In the genomic region with DNA sequence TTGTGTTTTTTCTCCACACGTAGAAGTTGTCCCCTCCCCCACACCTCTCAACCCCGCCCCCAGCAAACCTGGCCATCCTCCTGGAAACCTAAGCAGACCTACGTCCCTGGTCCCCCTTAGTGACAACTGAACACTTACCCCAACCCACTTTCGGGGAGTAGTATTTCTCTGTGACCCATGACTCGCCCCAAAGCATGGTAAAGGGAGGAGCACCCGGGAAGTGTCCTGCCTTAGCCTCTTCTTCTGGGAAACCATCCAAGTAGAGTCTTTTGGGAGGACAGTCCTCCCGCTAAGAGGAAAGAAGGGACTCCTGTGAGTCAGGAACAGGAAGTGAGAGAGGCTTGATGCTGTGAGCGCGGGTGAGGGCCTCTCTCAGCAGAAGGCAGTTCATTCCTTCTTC, we compare ENCODE assay signal across 9 mouse cellular contexts. TPM values are rescaled to one million over a fixed set of nuclear protein-coding genes. Genes with fewer than 3 reads are reported as not detected.
A peak's percentile ranks its signal among the peaks of the same experiment; 100 is the strongest.
DNase-seq lines count a peak whose midpoint lies in the region; ATAC-seq and TF ChIP-seq lines count a peak whose summit lies in the region.
"Had no signal": no experiment of that assay in that cellular context is flagged by ENCODE, and none has a peak within 500 bp of the region (broad histone marks: within the 10 kb centered on the region; RNA-seq: fewer than 3 reads in every experiment).

No protein-coding gene starts in this region.

- H3K4me3 ChIP-seq in hindbrain, postnatal 0 days (ENCODE audit: low read length) = peak overlapping the region; percentile 67
- H3K4me3 ChIP-seq in liver, postnatal 0 days (ENCODE audit: low read depth, low read length) = no peak overlapping the region; the same call in 1 of the 2 replicates
- H3K4me3 ChIP-seq: midbrain, embryonic 12.5 days had no signal

- no peak for TF ChIP-seq CTCF in hindbrain, postnatal 0 days (IDR thresholded peaks at IDR 0.05; ENCODE audit: low read depth)
- no peak for TF ChIP-seq CTCF in liver, postnatal 0 days (IDR thresholded peaks at IDR 0.05; ENCODE audit: low read depth)

- no peaks in the 10 kb centered on the region for H3K4me1 ChIP-seq in hindbrain, postnatal 0 days (ENCODE audit: insufficient read depth, low read length)
- H3K4me1 ChIP-seq in liver, postnatal 0 days (ENCODE audit: insufficient read depth) = peaks cover 9% of the 10 kb centered on the region

- peak overlapping the region; percentile 72; the same call in 1 of the 2 replicates for H3K9ac ChIP-seq in hindbrain, postnatal 0 days (replicated peaks; ENCODE audit: low read length)
- H3K9ac ChIP-seq in liver, postnatal 0 days (replicated peaks) = no peak overlapping the region
- H3K9ac ChIP-seq: midbrain, embryonic 12.5 days had no signal

- whole genome bisulfite sequencing in hindbrain, postnatal 0 days = 5% methylated on average over 8 of the region's 9 CpGs
- 14% methylated on average over 8 of the region's 9 CpGs for WGBS in liver, postnatal 0 days (ENCODE audit: insufficient replicate concordance)

- TF ChIP-seq EP300 in liver, postnatal 0 days (IDR thresholded peaks at IDR 0.05; ENCODE audit: low read depth) = no peak

- H3K4me2 ChIP-seq in hindbrain, postnatal 0 days (ENCODE audit: low read depth, low read length) = peak overlapping the region; percentile 93
- peak overlapping the region; percentile 93; the same call in 1 of the 2 replicates for H3K4me2 ChIP-seq in liver, postnatal 0 days (ENCODE audit: low read depth, low read length)
- H3K4me2 ChIP-seq: midbrain, embryonic 12.5 days had no signal

- no peaks in the 10 kb centered on the region for H3K36me3 ChIP-seq in hindbrain, postnatal 0 days (ENCODE audit: insufficient read depth, low read length)
- no peaks in the 10 kb centered on the region for H3K36me3 ChIP-seq in liver, postnatal 0 days (replicated peaks; ENCODE audit: insufficient read depth, low read length)
- H3K36me3 ChIP-seq: midbrain, embryonic 12.5 days had no signal

- DNase-seq in 3T3-L1 (ENCODE audit: low read depth, low spot score) (peak; percentile 97), MN1 (ENCODE audit: low spot score) (peak; percentile 43)
- peak; percentile 52 for DNase-seq in hindbrain, postnatal 0 days (ENCODE audit: low spot score)
- no peak for DNase-seq in liver, postnatal 0 days
- DNase-seq in left cerebral cortex, postnatal 4 days = no peak
- no peak for DNase-seq in layer of hippocampus, postnatal 36 days
- DNase-seq in layer of hippocampus, adult 8-10 months (ENCODE audit: low spot score in 2 of 2) = no peak
- DNase-seq in layer of hippocampus, postnatal 25 days (ENCODE audit: extremely low spot score in 1 of 2, low spot score in 1 of 2) = no peak

- peaks cover 56% of the 10 kb centered on the region for H3K27me3 ChIP-seq in hindbrain, postnatal 0 days (ENCODE audit: insufficient read depth, low read length)
- H3K27me3 ChIP-seq in liver, postnatal 0 days (ENCODE audit: insufficient read depth, low read length) = peaks cover 96% of the 10 kb centered on the region

- intact Hi-C loops in left cerebral cortex, postnatal 4 days (cut with DNase I) = loop anchor here (5.0 kb wide), 1 partner anchor 153 kb away; no protein-coding TSS in a partner anchor

- H3K27ac ChIP-seq in hindbrain, postnatal 0 days = peak overlapping the region; percentile 71; the same call in 1 of the 2 replicates
- no peak overlapping the region; the same call in 1 of the 2 replicates for H3K27ac ChIP-seq in liver, postnatal 0 days (ENCODE audit: low read depth)
- H3K27ac ChIP-seq: midbrain, embryonic 12.5 days had no signal

- no peaks in the 10 kb centered on the region for H3K9me3 ChIP-seq in hindbrain, postnatal 0 days (ENCODE audit: low read length)
- no peaks in the 10 kb centered on the region for H3K9me3 ChIP-seq in liver, postnatal 0 days (ENCODE audit: low read length)
- H3K9me3 ChIP-seq: midbrain, embryonic 12.5 days had no signal

- ATAC-seq in hindbrain, postnatal 0 days = no peak
- ATAC-seq in liver, postnatal 0 days = no peak

RNA-seq across cellular contexts. Expression of a gene that starts 1.9 kb away (rescaled TPM):
- 1.1 and 3.7 TPM in 2 replicates for total RNA-seq in hindbrain, postnatal 0 days (2014; rRNA removed)
- 1.1 and 1.2 TPM in 2 replicates for polyA plus RNA-seq in hindbrain, postnatal 0 days (2015; fragmentation: Nextera tagmentation; extraction: Ambion mirVana)
- polyA plus RNA-seq in liver, postnatal 0 days (2015; fragmentation: Nextera tagmentation; extraction: Ambion mirVana) = 0.11 and 0.16 TPM in 2 replicates
- not detected for total RNA-seq in left cerebral cortex, postnatal 4 days (2021)
- not detected for total RNA-seq in layer of hippocampus, postnatal 36 days (2021)
- total RNA-seq in layer of hippocampus, adult 8-10 months (2022) = not detected
- not detected for total RNA-seq in layer of hippocampus, postnatal 25 days (2021)

RNA-seq across cellular contexts. Expression of a gene that starts 4.7 kb away (rescaled TPM):
- 20.3 and 24.3 TPM in 2 replicates for total RNA-seq in hindbrain, postnatal 0 days (2014; rRNA removed)
- polyA plus RNA-seq in hindbrain, postnatal 0 days (2015; fragmentation: Nextera tagmentation; extraction: Ambion mirVana) = 16.3 and 16.5 TPM in 2 replicates
- 0.39 and 0.63 TPM in 2 replicates for polyA plus RNA-seq in liver, postnatal 0 days (2015; fragmentation: Nextera tagmentation; extraction: Ambion mirVana)
- not detected for total RNA-seq in left cerebral cortex, postnatal 4 days (2021)
- not detected for total RNA-seq in layer of hippocampus, postnatal 36 days (2021)
- not detected for total RNA-seq in layer of hippocampus, adult 8-10 months (2022)
- not detected for total RNA-seq in layer of hippocampus, postnatal 25 days (2021)

RNA-seq across cellular contexts. Expression of a gene that starts 17.3 kb away (rescaled TPM):
- total RNA-seq in hindbrain, postnatal 0 days (2014; rRNA removed) = 1.1 and 1.2 TPM in 2 replicates
- 1.3 and 1.5 TPM in 2 replicates for polyA plus RNA-seq in hindbrain, postnatal 0 days (2015; fragmentation: Nextera tagmentation; extraction: Ambion mirVana)
- not detected in 2 replicates for polyA plus RNA-seq in liver, postnatal 0 days (2015; fragmentation: Nextera tagmentation; extraction: Ambion mirVana)
- not detected for total RNA-seq in left cerebral cortex, postnatal 4 days (2021)
- total RNA-seq in layer of hippocampus, postnatal 36 days (2021) = not detected
- not detected for total RNA-seq in layer of hippocampus, adult 8-10 months (2022)
- not detected for total RNA-seq in layer of hippocampus, postnatal 25 days (2021)
- polyA plus RNA-seq: midbrain, embryonic 12.5 days had no signal

RNA-seq across cellular contexts. Expression of a gene that starts 31.6 kb away (rescaled TPM):
- 4.8 and 7.3 TPM in 2 replicates for total RNA-seq in hindbrain, postnatal 0 days (2014; rRNA removed)
- 10.5 and 12.0 TPM in 2 replicates for polyA plus RNA-seq in hindbrain, postnatal 0 days (2015; fragmentation: Nextera tagmentation; extraction: Ambion mirVana)
- polyA plus RNA-seq in liver, postnatal 0 days (2015; fragmentation: Nextera tagmentation; extraction: Ambion mirVana) = 0.13 and 0.30 TPM in 2 replicates
- not detected for total RNA-seq in left cerebral cortex, postnatal 4 days (2021)
- total RNA-seq in layer of hippocampus, postnatal 36 days (2021) = not detected
- total RNA-seq in layer of hippocampus, adult 8-10 months (2022) = not detected
- not detected for total RNA-seq in layer of hippocampus, postnatal 25 days (2021)
- polyA plus RNA-seq: midbrain, embryonic 12.5 days had no signal

RNA-seq across cellular contexts. Expression of a gene that starts 44.4 kb away (rescaled TPM):
- 99.2 and 108 TPM in 2 replicates for total RNA-seq in hindbrain, postnatal 0 days (2014; rRNA removed)
- 81.7 and 89.4 TPM in 2 replicates for polyA plus RNA-seq in hindbrain, postnatal 0 days (2015; fragmentation: Nextera tagmentation; extraction: Ambion mirVana)
- polyA plus RNA-seq in liver, postnatal 0 days (2015; fragmentation: Nextera tagmentation; extraction: Ambion mirVana) = 0.58 and 0.73 TPM in 2 replicates
- not detected for total RNA-seq in left cerebral cortex, postnatal 4 days (2021)
- total RNA-seq in layer of hippocampus, postnatal 36 days (2021) = not detected
- total RNA-seq in layer of hippocampus, adult 8-10 months (2022) = not detected
- total RNA-seq in layer of hippocampus, postnatal 25 days (2021) = not detected
- polyA plus RNA-seq: midbrain, embryonic 12.5 days had no signal

Comparison
In these comparisons a context has a peak if more than half of its experiments do, and no peak if none do; other contexts are left out.
1. DNase-seq: peak in 3T3-L1 (single experiment), MN1 (single experiment) and hindbrain, postnatal 0 days (single experiment); none in liver, postnatal 0 days (single experiment), left cerebral cortex, postnatal 4 days (single experiment), layer of hippocampus, postnatal 36 days (0 of 2), layer of hippocampus, adult 8-10 months (0 of 2) and layer of hippocampus, postnatal 25 days (0 of 2).
2. RNA of a gene that starts 4.7 kb away (total RNA-seq): 20.3 to 24.3 TPM in hindbrain, postnatal 0 days; not detected in layer of hippocampus, postnatal 25 days, not detected in left cerebral cortex, postnatal 4 days, not detected in layer of hippocampus, postnatal 36 days and not detected in layer of hippocampus, adult 8-10 months; every median in the first group is over 10 times any median in the second.